Mouse (Mus musculus): ENCODE results near the gene Mfsd11.

The Mfsd11 gene

DNA sequence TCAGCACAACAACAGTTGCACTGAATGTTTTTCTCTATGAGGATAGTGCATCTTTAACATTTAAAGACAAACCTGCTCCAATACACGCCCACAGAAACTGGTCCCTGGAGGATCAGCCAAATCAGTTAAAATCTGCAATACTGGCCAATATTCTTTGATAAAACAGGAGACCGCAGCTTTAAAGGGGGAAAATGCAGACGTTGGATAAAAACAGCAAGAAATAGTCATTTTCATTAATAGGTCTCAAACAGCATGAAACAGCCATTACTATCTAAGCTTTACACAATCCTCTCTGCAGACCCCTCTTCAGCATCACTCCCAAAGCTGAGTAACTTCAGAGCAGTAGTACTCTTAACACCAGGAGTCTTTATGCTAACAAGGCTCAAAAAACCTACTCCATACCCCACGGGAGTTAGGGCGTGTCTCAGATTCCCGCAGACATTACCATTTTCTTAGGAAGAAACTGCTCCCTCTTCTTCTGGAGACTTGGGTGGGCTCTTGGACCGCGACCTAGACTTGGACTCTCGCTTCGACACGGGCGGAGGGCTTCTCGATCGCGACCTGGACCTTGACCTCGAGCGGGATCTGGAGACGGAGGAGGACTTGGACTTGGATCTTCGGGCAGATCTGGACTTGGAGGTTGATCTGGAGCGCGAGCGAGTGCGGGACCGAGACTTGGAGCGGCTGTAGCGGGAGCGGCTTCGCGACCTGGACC lies 507 bp upstream of the Mfsd11 start:
- no peak for TF ChIP-seq GATA4 (IDR thresholded peaks at IDR 0.05; ENCODE audit: insufficient replicate concordance, low read length)

DNA sequence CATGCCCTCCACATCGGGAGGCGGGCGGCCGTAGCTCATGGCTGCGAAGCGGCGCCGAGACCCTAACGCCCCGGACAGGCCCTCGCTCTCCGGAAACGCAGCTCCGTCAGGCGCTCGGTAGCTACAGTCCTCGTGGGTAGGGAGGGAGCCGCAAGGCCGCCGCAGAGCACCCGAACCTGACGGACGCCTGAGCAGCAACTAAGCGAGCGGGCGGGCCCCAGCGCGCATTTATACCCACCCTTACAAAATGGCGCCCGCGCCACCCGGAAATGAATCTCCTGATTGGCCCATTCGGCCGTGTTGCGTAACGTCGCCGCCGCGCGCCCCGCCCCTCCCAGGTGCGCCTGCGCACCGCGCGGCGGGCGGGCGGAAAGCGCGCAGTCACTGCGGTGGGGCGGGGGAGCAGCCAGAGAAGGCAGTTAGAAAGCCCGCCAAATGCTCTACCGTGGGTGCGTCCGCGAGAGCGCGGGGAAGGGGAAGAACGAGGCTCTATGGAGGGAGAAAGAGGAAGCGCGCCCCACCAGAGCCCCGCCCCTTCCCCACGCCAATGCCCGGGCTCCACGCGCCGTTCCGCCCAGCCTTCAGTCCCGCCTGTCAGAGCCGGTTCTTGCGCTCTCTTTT lies 761 bp downstream of the Mfsd11 start, which contains the start of gene Srsf2:
Gene Srsf2 (minus strand): TSS at position 204 of the 621 bp plus-strand sequence.
- TF ChIP-seq GATA4 (IDR thresholded peaks at IDR 0.05; ENCODE audit: insufficient replicate concordance, low read length) = peak; percentile 43; the same call in 1 of the 2 replicates

DNA sequence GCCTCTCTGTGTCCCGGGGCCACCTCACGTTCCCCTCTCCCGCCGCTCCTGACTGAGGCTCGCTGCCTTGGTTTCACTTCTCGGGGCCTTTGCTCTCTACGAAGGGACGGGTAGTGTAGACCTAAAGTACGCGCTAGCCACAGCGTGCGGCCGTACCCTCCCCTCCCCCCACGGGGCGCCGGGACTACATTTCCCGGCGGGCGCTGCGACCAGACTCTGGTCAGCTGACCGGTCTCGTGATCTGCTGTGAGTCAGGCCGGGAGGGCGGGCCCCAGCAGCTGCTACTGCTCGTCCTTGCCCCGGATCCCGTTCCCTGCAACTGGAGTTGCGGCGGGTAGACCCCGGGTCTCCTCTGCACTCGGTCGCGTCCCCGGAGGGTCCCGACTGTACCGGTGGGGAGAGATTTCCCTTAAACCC lies 1.3 kb downstream of the Mfsd11 start:
- TF ChIP-seq GATA4 (IDR thresholded peaks at IDR 0.05; ENCODE audit: insufficient replicate concordance, low read length) = no peak

DNA sequence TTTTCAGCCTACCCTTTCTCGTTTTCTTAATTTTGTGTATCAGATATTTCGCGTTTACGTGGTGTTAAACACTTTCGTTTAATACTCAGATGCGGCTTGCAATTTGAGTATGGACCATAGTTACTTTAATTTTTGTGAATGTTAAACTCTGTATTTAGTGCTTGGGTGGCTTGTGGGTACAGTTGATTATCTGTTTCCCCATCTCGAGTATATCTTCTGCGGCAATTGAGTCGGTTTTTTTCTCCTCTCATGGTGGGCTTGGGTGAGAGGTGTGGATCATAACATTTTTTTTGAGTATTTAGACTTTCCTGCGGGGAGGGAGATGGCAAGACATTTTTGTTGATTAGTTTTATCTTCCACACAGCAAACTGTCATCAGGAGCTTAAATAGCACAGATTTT lies 2.0 kb downstream of the Mfsd11 start:
- TF ChIP-seq GATA4 (IDR thresholded peaks at IDR 0.05; ENCODE audit: insufficient replicate concordance, low read length) = no peak

DNA sequence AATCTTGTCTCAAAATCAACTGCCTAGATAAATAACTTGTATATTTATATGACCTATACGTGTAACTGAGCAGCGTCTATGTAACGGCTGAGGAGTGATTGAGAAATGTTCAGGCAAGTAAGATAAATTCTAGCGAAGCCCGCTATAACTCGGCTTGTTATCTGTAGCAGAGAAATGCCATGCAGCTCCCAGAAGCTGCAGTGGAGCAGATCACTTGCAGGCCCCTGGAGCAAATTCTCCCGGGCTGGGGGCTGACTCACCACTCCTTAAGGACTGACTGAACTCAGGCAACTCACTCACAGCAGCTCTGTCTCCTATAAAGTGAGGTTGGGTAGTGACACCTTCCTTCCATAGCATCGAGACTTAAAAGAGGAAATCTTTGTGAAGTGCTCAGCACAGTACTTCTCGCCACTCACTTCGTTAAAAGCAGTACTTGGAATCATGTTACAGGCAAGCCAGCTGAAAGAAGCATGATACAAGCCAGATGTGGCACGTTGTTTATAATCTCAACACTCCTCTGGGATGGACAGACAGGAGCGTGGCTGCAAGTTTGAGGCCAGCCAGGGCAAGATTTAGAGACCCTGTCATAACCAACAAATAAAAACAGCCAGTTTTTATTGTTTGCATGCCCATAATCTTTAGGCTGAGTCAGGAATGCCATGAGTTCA lies 5.1 kb downstream of the Mfsd11 start:
- no peak for TF ChIP-seq GATA4 (IDR thresholded peaks at IDR 0.05; ENCODE audit: insufficient replicate concordance, low read length)

DNA sequence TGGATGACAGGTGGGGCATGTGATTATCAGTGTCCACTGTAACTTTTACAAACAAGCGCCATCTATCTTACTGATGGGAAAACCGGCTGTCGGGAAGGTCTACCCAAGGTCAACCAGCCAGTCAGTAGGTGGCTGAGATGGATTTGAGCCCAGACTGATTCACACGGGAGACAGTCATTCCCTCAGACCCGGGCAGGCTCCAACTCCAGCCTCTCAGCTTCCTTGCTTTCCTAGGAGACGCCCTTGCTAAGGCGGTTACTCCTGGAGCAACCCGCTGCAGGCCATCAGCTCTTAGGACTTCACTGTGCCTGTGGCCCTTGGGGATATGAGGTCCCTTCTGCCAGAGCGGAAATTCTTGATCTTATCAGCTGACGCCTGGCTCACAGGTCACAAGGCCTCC lies 12.2 kb downstream of the Mfsd11 start:
- no peak for TF ChIP-seq GATA4 (IDR thresholded peaks at IDR 0.05; ENCODE audit: insufficient replicate concordance, low read length)

DNA sequence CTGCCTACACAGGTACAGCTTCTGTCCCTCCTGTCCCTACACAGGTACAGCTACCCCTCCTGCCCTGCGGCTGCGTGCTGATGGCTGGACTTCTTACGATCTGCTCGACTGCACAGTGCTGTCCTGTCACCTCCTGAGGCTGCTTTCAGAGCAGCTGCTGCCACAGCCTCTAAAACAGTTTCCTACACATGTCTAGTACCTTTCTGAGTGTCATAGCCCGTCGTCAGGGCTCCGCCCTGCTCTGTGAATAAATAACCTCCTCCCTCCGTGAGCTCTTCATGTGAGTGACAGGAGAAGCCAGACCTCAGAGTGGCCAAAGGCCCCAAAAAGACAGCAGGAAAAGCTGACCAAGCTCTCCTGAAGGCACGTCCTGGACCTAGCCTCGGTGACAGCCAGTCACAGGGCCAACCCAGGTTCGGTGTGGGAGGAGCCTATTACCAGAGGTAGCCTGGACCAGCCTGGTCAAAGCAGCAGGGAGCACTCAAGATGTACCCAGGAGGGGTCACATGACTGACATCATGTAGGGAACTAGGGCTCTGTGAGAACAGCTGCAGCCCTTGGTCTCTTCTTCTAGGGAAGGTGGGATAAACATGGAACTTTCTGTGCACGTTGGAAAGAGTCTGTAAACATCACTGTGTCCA lies 13.8 kb downstream of the Mfsd11 start:
- no peak for TF ChIP-seq GATA4 (IDR thresholded peaks at IDR 0.05; ENCODE audit: insufficient replicate concordance, low read length)

DNA sequence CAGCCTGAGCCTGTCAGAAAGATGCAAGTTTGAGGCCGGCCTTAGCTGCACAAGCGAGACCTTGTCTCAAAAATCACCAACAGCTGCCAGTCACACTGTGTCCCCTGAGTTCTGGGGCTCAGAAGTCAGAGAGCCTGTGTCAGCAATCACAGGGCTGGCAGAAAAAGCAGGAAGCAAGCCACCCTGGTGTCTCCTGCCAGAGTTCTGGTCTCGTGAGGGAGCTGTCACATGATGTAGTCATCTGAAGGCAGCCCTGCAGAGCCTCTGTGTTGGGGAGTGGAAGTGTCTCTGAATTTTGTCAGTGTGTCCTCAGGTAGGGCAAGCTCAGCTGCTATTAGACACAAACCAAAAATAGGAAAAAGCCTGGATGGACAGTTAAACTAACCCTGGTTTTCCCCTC lies 15.9 kb downstream of the Mfsd11 start:
- TF ChIP-seq GATA4 (IDR thresholded peaks at IDR 0.05; ENCODE audit: insufficient replicate concordance, low read length) = no peak

DNA sequence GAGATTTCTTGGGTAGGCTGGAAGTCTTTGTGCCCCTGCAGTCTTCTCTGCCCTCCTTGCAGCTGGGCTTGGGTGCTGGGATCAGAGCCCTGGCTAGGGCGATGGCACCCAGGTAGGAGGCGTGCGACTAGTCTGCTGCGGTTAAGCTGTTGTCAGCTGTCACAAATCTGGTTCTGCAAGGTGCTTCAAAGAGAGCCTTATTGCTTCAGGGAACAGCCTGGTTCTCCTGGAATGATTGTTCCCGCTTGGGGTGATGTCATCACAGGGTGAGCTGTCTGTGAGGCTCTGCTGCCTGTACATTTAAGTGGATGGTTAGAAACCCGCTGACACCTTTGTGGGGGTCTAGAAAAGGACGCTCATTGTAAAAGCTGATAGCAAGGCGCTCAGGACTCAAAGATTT lies 17.0 kb downstream of the Mfsd11 start:
- TF ChIP-seq GATA4 (IDR thresholded peaks at IDR 0.05; ENCODE audit: insufficient replicate concordance, low read length) = no peak

DNA sequence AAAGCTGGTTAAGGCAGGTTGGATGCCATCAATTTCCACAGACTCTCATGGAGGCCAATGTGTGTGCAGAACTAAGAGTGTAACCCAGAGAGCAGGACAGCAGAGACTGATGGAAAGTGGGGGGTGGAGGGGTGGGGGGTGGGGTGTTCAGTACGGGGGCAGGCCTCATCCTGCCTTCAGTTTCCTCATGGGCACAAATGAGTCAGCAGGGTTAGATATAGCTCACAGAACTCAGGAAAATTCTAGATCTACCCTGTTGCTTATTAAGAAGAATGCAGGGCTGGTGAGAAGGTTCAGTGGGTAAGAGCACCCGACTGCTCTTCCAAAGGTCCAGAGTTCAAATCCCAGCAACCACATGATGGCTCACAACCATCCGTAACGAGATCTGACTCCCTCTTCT lies 17.4 kb downstream of the Mfsd11 start:
- no peak for TF ChIP-seq GATA4 (IDR thresholded peaks at IDR 0.05; ENCODE audit: insufficient replicate concordance, low read length)

DNA sequence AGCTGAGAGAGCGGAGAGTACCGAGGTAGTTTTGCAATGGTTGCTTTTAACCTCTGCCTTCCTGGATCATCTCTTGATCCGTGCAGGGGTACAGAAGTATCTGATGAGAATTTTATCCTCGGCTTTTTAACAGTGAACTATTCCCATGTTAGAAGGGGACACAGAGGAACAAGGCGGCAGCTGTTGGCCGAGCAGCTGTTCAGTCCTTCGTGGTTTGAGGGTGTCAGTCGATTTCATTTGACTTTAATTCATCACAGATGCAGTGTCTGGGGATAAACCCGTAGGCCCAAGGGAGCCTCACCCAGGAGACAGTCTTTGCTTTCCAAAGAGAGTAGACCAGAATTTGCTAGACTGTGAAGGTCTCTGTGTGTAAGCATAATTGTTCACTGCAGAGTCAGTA lies 19.3 kb downstream of the Mfsd11 start:
- no peak for TF ChIP-seq GATA4 (IDR thresholded peaks at IDR 0.05; ENCODE audit: insufficient replicate concordance, low read length)

DNA sequence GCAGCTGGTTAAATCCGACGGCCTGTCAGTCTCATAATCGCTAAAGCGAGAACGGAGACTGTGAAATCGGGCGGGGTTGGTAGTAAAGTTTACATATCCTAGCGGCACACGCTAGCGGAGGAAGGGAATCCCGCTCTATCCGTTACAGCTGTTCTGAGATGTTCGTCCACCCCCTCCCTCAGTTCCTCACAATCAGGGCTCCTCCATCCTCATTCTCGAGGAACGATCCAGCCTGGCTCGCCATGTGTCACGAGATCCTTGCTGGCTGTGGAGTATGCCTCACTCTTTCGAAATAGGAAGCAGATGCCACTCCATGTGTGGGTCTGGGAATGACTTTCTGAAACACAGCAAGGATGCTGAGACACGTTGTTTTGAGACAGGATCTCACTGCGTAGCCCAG lies 21.7 kb downstream of the Mfsd11 start:
- no peak for TF ChIP-seq GATA4 (IDR thresholded peaks at IDR 0.05; ENCODE audit: insufficient replicate concordance, low read length)

DNA sequence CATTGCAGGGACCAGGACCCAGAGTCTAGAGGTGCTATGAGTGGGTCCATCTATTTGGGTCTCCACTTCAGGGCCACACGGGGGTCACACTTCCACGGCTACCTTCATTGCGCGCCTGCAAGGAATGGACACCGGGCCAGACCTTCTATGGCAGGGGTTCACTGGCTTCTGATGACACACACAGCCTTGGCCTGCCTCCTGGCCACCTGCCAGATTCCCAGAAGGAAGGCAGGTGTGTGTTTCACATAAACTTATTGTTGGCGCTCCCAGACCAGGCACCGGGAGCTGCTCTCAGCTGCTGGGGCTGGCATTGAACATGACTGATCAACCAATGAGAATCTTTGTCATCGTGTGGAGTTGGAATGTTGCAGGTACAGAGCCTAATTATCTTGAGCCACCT lies 26.2 kb downstream of the Mfsd11 start:
- TF ChIP-seq GATA4 (IDR thresholded peaks at IDR 0.05; ENCODE audit: insufficient replicate concordance, low read length) = no peak

DNA sequence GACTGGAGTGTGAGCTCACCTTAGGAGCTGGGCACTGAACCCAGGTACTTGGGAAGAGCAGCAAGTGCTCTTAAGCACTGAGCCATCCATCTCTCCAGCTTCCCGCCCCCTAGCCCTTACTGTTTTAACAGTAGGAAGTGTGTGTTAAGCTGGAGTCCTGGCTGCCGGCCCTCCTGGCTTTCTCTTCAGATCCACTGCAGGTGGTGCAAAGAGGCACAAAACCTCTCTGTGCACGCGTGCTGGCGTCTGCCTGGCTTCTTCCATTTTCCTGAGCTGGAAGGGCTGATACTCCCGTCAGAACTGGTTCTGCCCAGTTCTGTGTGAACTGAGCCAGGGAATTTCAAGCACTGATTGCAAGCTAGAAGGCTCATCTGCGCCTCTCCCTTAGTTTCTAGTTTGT lies 28.6 kb downstream of the Mfsd11 start:
- TF ChIP-seq GATA4 (IDR thresholded peaks at IDR 0.05; ENCODE audit: insufficient replicate concordance, low read length) = no peak

DNA sequence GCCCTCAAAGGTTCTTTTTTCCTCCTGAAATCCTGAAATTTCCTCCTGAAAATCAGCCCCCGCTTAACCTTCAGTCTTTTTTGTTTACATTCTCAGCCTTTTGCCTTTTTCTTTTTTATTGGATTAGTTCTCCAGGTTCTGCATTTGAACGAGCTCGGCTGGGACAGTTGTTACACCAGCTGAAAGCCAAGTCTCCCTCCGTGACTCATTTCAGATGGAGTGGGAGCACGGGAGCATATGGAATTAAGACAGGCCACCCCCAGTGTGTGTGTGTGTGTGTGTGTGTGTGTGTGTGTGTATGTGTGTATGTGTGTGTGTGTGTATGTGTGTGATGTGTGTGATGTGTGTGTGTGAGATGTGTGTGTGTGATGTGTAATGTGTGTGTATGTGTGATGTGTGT lies 29.2 kb downstream of the Mfsd11 start:
- TF ChIP-seq GATA4 (IDR thresholded peaks at IDR 0.05; ENCODE audit: insufficient replicate concordance, low read length) = no peak

DNA sequence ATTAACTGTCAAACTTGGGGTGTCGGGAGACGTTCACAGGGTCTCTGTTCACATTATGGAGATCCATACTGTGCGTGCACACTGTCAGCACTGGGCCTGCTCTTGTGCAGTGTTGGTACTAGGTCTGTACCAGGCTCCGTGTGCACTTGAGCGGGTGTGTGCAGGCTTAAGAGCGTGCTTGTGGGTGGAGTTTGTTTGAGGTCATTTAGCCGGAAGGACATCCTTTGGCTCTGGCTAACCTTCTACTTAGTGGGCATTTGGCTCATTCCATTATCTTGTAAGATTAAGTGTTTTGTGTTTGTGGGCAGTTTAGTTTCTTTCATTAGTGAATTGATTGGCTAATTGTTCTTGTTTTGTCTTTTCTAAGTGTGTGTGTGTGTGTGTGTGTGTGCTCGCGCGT lies 30.2 kb downstream of the Mfsd11 start:
- TF ChIP-seq GATA4 (IDR thresholded peaks at IDR 0.05; ENCODE audit: insufficient replicate concordance, low read length) = no peak
